Mouse (Mus musculus): ENCODE results near the gene Rhov. TPM values are rescaled to one million over a fixed set of nuclear protein-coding genes. Genes with fewer than 3 reads are reported as not detected.

Rhov gene
- polyA plus RNA-seq, 1 experiment from 2014 or later, result 53.8 TPM

- ATAC-seq, result no peak
- Histone ChIP-seq H3K4me1 (ENCODE audit: control insufficient read depth, insufficient read depth, low read length) (peaks cover 3% of the 10 kb centered on the region), H3K27ac (ENCODE audit: low read length) (no peak overlapping the region), H3K27me3 (ENCODE audit: control insufficient read depth, insufficient read depth, low read depth, low read length) (no peaks in the 10 kb centered on the region), H3K9me3 (replicated peaks; ENCODE audit: control insufficient read depth, low read length, poor library complexity, severe bottlenecking) (no peaks in the 10 kb centered on the region), H3K9ac (ENCODE audit: low read depth, low read length) (no peak overlapping the region), H3K4me3 (ENCODE audit: low read depth, low read length) (no peak overlapping the region), H3K4me2 (ENCODE audit: low read length) (no peak overlapping the region), H3K36me3 (ENCODE audit: control insufficient read depth, insufficient read depth, low read length) (no peaks in the 10 kb centered on the region)
- 55% methylated on average over 3 of the region's 3 CpGs for WGBS
These were observed 33.3 kb upstream of the Rhov start for GRCm38 (mm10) chr2:119304391-119304790.

GRCm38 (mm10) chr2:119302876-119303275, 31.8 kb upstream of the Rhov start:
- Histone ChIP-seq H3K9ac (ENCODE audit: low read depth, low read length) (no peak overlapping the region), H3K27ac (ENCODE audit: low read length) (no peak overlapping the region), H3K27me3 (ENCODE audit: control insufficient read depth, insufficient read depth, low read depth, low read length) (no peaks in the 10 kb centered on the region), H3K36me3 (ENCODE audit: control insufficient read depth, insufficient read depth, low read length) (peaks cover 2% of the 10 kb centered on the region; the same call in 1 of the 2 replicates), H3K9me3 (replicated peaks; ENCODE audit: control insufficient read depth, low read length, poor library complexity, severe bottlenecking) (no peaks in the 10 kb centered on the region), H3K4me3 (ENCODE audit: low read depth, low read length) (no peak overlapping the region), H3K4me2 (ENCODE audit: low read length) (no peak overlapping the region), H3K4me1 (ENCODE audit: control insufficient read depth, insufficient read depth, low read length) (peaks cover 3% of the 10 kb centered on the region)
- 80% methylated on average over 6 of the region's 6 CpGs for WGBS
- no peak for ATAC-seq

- H3K36me3 ChIP-seq (ENCODE audit: control insufficient read depth, insufficient read depth, low read length), result peaks cover 9% of the 10 kb centered on the region; the same call in 1 of the 2 replicates
- no peak overlapping the region for H3K4me3 ChIP-seq (ENCODE audit: low read depth, low read length)
- no peak overlapping the region; the same call in 1 of the 2 replicates for H3K27ac ChIP-seq (ENCODE audit: low read length)
- 42% methylated on average over 6 of the region's 7 CpGs for WGBS
- no peaks in the 10 kb centered on the region for H3K9me3 ChIP-seq (replicated peaks; ENCODE audit: control insufficient read depth, low read length, poor library complexity, severe bottlenecking)
- peaks cover 3% of the 10 kb centered on the region for H3K4me1 ChIP-seq (ENCODE audit: control insufficient read depth, insufficient read depth, low read length)
- ATAC-seq, result peak; percentile 44; the same call in 1 of the 2 replicates
- H3K4me2 ChIP-seq (ENCODE audit: low read length), result no peak overlapping the region
- H3K9ac ChIP-seq (ENCODE audit: low read depth, low read length), result no peak overlapping the region
- no peaks in the 10 kb centered on the region for H3K27me3 ChIP-seq (ENCODE audit: control insufficient read depth, insufficient read depth, low read depth, low read length)
These were observed 29.9 kb upstream of the Rhov start for GRCm38 (mm10) chr2:119300819-119301493.

GRCm38 (mm10) chr2:119299981-119300818, 29.1 kb upstream of the Rhov start:
- H3K27me3 ChIP-seq (ENCODE audit: control insufficient read depth, insufficient read depth, low read depth, low read length), result no peaks in the 10 kb centered on the region
- H3K9ac ChIP-seq (ENCODE audit: low read depth, low read length), result no peak overlapping the region
- no peaks in the 10 kb centered on the region for H3K9me3 ChIP-seq (replicated peaks; ENCODE audit: control insufficient read depth, low read length, poor library complexity, severe bottlenecking)
- no peak overlapping the region for H3K4me3 ChIP-seq (ENCODE audit: low read depth, low read length)
- peaks cover 10% of the 10 kb centered on the region; the same call in 1 of the 2 replicates for H3K36me3 ChIP-seq (ENCODE audit: control insufficient read depth, insufficient read depth, low read length)
- no peak overlapping the region for H3K27ac ChIP-seq (ENCODE audit: low read length)
- peak; percentile 59 for ATAC-seq
- 7% methylated on average over 15 of the region's 15 CpGs for WGBS
- H3K4me2 ChIP-seq (ENCODE audit: low read length), result 0 out of 2 replicates have a peak overlapping the region, but pooled peaks have one; percentile 10
- peaks cover 3% of the 10 kb centered on the region for H3K4me1 ChIP-seq (ENCODE audit: control insufficient read depth, insufficient read depth, low read length)

GRCm38 (mm10) chr2:119298839-119299238, 27.8 kb upstream of the Rhov start:
- H3K4me2 ChIP-seq (ENCODE audit: low read length), result no peak overlapping the region
- H3K27me3 ChIP-seq (ENCODE audit: control insufficient read depth, insufficient read depth, low read depth, low read length), result no peaks in the 10 kb centered on the region
- H3K36me3 ChIP-seq (ENCODE audit: control insufficient read depth, insufficient read depth, low read length), result peaks cover 16% of the 10 kb centered on the region
- no peak for ATAC-seq
- WGBS, result 91% methylated on average over 2 of the region's 2 CpGs
- no peak overlapping the region for H3K9ac ChIP-seq (ENCODE audit: low read depth, low read length)
- H3K9me3 ChIP-seq (replicated peaks; ENCODE audit: control insufficient read depth, low read length, poor library complexity, severe bottlenecking), result no peaks in the 10 kb centered on the region
- peaks cover 5% of the 10 kb centered on the region for H3K4me1 ChIP-seq (ENCODE audit: control insufficient read depth, insufficient read depth, low read length)
- H3K4me3 ChIP-seq (ENCODE audit: low read depth, low read length), result no peak overlapping the region
- H3K27ac ChIP-seq (ENCODE audit: low read length), result no peak overlapping the region

- Histone ChIP-seq H3K9ac (ENCODE audit: low read depth, low read length) (no peak overlapping the region), H3K4me1 (ENCODE audit: control insufficient read depth, insufficient read depth, low read length) (peaks cover 5% of the 10 kb centered on the region), H3K27ac (ENCODE audit: low read length) (no peak overlapping the region), H3K4me3 (ENCODE audit: low read depth, low read length) (no peak overlapping the region), H3K9me3 (replicated peaks; ENCODE audit: control insufficient read depth, low read length, poor library complexity, severe bottlenecking) (no peaks in the 10 kb centered on the region), H3K36me3 (ENCODE audit: control insufficient read depth, insufficient read depth, low read length) (peaks cover 21% of the 10 kb centered on the region), H3K27me3 (ENCODE audit: control insufficient read depth, insufficient read depth, low read depth, low read length) (no peaks in the 10 kb centered on the region), H3K4me2 (ENCODE audit: low read length) (no peak overlapping the region)
- no peak for ATAC-seq
- WGBS, result 49% methylated on average over 5 of the region's 5 CpGs
These were observed 27.3 kb upstream of the Rhov start for GRCm38 (mm10) chr2:119298330-119298729.

GRCm38 (mm10) chr2:119297506-119297905, 26.4 kb upstream of the Rhov start:
- no peak overlapping the region for H3K27ac ChIP-seq (ENCODE audit: low read length)
- no peak overlapping the region for H3K4me2 ChIP-seq (ENCODE audit: low read length)
- no peak overlapping the region for H3K9ac ChIP-seq (ENCODE audit: low read depth, low read length)
- no peak for ATAC-seq
- WGBS, result 93% methylated on average over 19 of the region's 19 CpGs
- no peak overlapping the region for H3K4me3 ChIP-seq (ENCODE audit: low read depth, low read length)
- H3K9me3 ChIP-seq (replicated peaks; ENCODE audit: control insufficient read depth, low read length, poor library complexity, severe bottlenecking), result no peaks in the 10 kb centered on the region
- peaks cover 27% of the 10 kb centered on the region for H3K36me3 ChIP-seq (ENCODE audit: control insufficient read depth, insufficient read depth, low read length)
- peaks cover 5% of the 10 kb centered on the region for H3K4me1 ChIP-seq (ENCODE audit: control insufficient read depth, insufficient read depth, low read length)
- H3K27me3 ChIP-seq (ENCODE audit: control insufficient read depth, insufficient read depth, low read depth, low read length), result no peaks in the 10 kb centered on the region

GRCm38 (mm10) chr2:119296756-119297155, 25.7 kb upstream of the Rhov start:
- no peak for ATAC-seq
- no peak overlapping the region for H3K4me2 ChIP-seq (ENCODE audit: low read length)
- no peak overlapping the region for H3K9ac ChIP-seq (ENCODE audit: low read depth, low read length)
- no peak overlapping the region for H3K4me3 ChIP-seq (ENCODE audit: low read depth, low read length)
- H3K27me3 ChIP-seq (ENCODE audit: control insufficient read depth, insufficient read depth, low read depth, low read length), result no peaks in the 10 kb centered on the region
- H3K27ac ChIP-seq (ENCODE audit: low read length), result no peak overlapping the region
- peaks cover 27% of the 10 kb centered on the region for H3K36me3 ChIP-seq (ENCODE audit: control insufficient read depth, insufficient read depth, low read length)
- WGBS, result 89% methylated on average over 12 of the region's 12 CpGs
- H3K4me1 ChIP-seq (ENCODE audit: control insufficient read depth, insufficient read depth, low read length), result peaks cover 5% of the 10 kb centered on the region
- no peaks in the 10 kb centered on the region for H3K9me3 ChIP-seq (replicated peaks; ENCODE audit: control insufficient read depth, low read length, poor library complexity, severe bottlenecking)

GRCm38 (mm10) chr2:119294411-119294810, 23.3 kb upstream of the Rhov start:
- H3K36me3 ChIP-seq (ENCODE audit: control insufficient read depth, insufficient read depth, low read length), result peaks cover 31% of the 10 kb centered on the region
- no peak for ATAC-seq
- WGBS, result 95% methylated on average over 18 of the region's 18 CpGs
- no peaks in the 10 kb centered on the region for H3K27me3 ChIP-seq (ENCODE audit: control insufficient read depth, insufficient read depth, low read depth, low read length)
- H3K4me2 ChIP-seq (ENCODE audit: low read length), result no peak overlapping the region
- H3K4me3 ChIP-seq (ENCODE audit: low read depth, low read length), result no peak overlapping the region
- H3K9me3 ChIP-seq (replicated peaks; ENCODE audit: control insufficient read depth, low read length, poor library complexity, severe bottlenecking), result no peaks in the 10 kb centered on the region
- H3K27ac ChIP-seq (ENCODE audit: low read length), result no peak overlapping the region
- no peak overlapping the region for H3K9ac ChIP-seq (ENCODE audit: low read depth, low read length)
- H3K4me1 ChIP-seq (ENCODE audit: control insufficient read depth, insufficient read depth, low read length), result peaks cover 9% of the 10 kb centered on the region

Data from midbrain, embryonic 16.5 days (tissue).